ENCODE assay signal across 7 mouse cellular contexts in genomic region chr6:145120787-145121589, GRCm38 (mm10). TPM values are rescaled to one million over a fixed set of nuclear protein-coding genes. Genes with fewer than 3 reads are reported as not detected.
A peak's percentile ranks its signal among the peaks of the same experiment; 100 is the strongest.
DNase-seq lines count a peak whose midpoint lies in the region; TF ChIP-seq lines count a peak whose summit lies in the region.

No protein-coding gene starts in this region.

- H3K4me1 ChIP-seq in bone marrow, adult 2 months (ENCODE audit: control insufficient read depth, insufficient read depth, low read length), result peaks cover 7% of the 10 kb centered on the region

- H3K27ac ChIP-seq in bone marrow, adult 2 months (ENCODE audit: control insufficient read depth, insufficient read depth, low read depth, low read length, poor library complexity), result peak overlapping the region; percentile 96

- peak overlapping the region; percentile 76 for H3K4me3 ChIP-seq in bone marrow, adult 2 months (replicated peaks; ENCODE audit: control insufficient read depth, low read depth, low read length)

- peak; percentile 40; the same call in 1 of the 2 replicates for TF ChIP-seq POLR2A in bone marrow, adult 2 months (IDR thresholded peaks at IDR 0.05; ENCODE audit: borderline replicate concordance, control insufficient read depth, low read depth, low read length)

- 2% methylated on average over 18 of the region's 18 CpGs for WGBS in bone marrow, adult 2 months

- peak; percentile 23 for DNase-seq in right cerebral cortex, adult 18-20 months
- DNase-seq in right cerebral cortex, postnatal 14 days, result no peak
- peak; percentile 13 to 14 for DNase-seq in heart, postnatal 14 days
- peak; percentile 78 for DNase-seq in naive thymus-derived CD4-positive, alpha-beta T cell, adult 2 months (ENCODE audit: low read depth)
- no peak for DNase-seq in layer of hippocampus, adult 18-20 months (ENCODE audit: low spot score in 2 of 2)
- no peak for DNase-seq in urinary bladder, postnatal 4 days (ENCODE audit: low spot score in 2 of 2)

- intact Hi-C loops in heart, postnatal 14 days (cut with DNase I), result no loop called here

- no peak for TF ChIP-seq CTCF in bone marrow, adult 2 months (IDR thresholded peaks at IDR 0.05; ENCODE audit: control insufficient read depth, insufficient read depth, low read length)

RNA-seq across cellular contexts. Expression of gene Lrmp, which starts 5.5 kb away (rescaled TPM):
- 98.9 and 193 TPM in 2 replicates for polyA plus RNA-seq in bone marrow, adult 2 months (2011; ENCODE audit: insufficient read depth, insufficient read length, low replicate concordance, missing spikeins)
- total RNA-seq in heart, postnatal 14 days (2021), result 1 to 10 TPM; 2.2 to 7.0 TPM
- total RNA-seq in layer of hippocampus, adult 18-20 months (2021), result 1 to 10 TPM; 3.5 to 4.5 TPM

RNA-seq across cellular contexts. Expression of gene Bcat1, which starts 45.0 kb away (rescaled TPM):
- 1.9 and 20.3 TPM in 2 replicates for polyA plus RNA-seq in bone marrow, adult 2 months (2011; ENCODE audit: insufficient read depth, insufficient read length, low replicate concordance, missing spikeins)
- total RNA-seq in heart, postnatal 14 days (2021), result 1 to 10 TPM; 2.2 to 2.5 TPM
- 100 to 1,000 TPM; 109 to 111 TPM for total RNA-seq in layer of hippocampus, adult 18-20 months (2021)

Comparison
In these comparisons a context has a peak if more than half of its experiments do, and no peak if none do; other contexts are left out.
1. DNase-seq: peak in right cerebral cortex, adult 18-20 months (single experiment), heart, postnatal 14 days (2 of 2) and naive thymus-derived CD4-positive, alpha-beta T cell, adult 2 months (single experiment); none in right cerebral cortex, postnatal 14 days (single experiment), layer of hippocampus, adult 18-20 months (0 of 2) and urinary bladder, postnatal 4 days (0 of 2).
2. RNA of gene Bcat1, which starts 45.0 kb away (total RNA-seq): 109 to 111 TPM in layer of hippocampus, adult 18-20 months; 2.2 to 2.5 TPM in heart, postnatal 14 days; every median in the first group is over 10 times any median in the second.